Mouse (Mus musculus): ENCODE measurements around the gene Gm49425.

DNA sequence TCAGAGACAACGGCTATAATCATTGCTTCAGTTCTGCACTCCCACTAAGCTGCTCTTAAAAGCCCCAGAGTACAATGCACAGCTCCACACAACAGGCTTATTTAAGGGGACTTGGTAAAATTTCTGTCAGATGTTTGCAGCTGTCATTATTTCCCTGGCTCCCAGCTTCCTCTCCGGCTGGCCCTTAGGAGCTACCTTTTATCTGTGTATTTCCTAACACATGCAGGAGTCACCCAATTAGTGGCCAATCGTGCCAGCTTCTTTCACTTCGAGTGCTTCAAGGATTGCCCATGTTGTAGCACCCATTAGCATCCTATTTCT, 21.5 kb upstream of the Gm49425 start:
- no peak for TF ChIP-seq CTCF (IDR thresholded peaks at IDR 0.05; ENCODE audit: extremely low read depth, insufficient read length, insufficient replicate concordance, low read depth, low read length)
- TF ChIP-seq POLR2A (IDR thresholded peaks at IDR 0.05; ENCODE audit: low read depth, low read length) = no peak
